Mouse (Mus musculus): ENCODE data around the gene Dclk1. TPM values are rescaled to one million over a fixed set of nuclear protein-coding genes. Genes with fewer than 3 reads are reported as not detected.

Dclk1 gene
- total RNA-seq, 2 experiments from 2014 or later: 11.9 to 13.0 TPM

DNA sequence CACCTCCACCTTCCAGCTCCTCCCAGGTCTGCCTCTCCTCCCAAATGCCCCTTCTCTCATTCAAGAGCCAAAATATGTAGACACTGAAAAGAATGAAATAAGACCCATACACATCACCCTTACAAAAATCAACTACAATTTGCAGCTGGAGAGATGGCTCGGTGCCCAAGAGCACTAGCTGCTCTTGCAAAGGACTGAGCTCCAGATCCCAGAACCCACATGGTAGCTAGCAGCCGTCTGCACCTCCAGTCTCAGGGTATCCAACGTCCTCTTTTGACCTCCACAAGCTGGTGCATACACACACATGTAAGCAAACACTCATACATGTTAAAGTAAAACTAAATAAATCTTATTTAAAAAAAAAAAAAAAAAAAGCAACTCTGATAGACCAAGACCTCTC lies 150.4 kb downstream of the Dclk1 start:
- peak; percentile 56 to 57 for DNase-seq
- intact Hi-C loops (cut with DNase I): no loop called here

GRCm38 (mm10) chr3:55393549-55393948 lies 151.4 kb downstream of the Dclk1 start:
- DNase-seq: no peak
- intact Hi-C loops (cut with DNase I): no loop called here

DNA sequence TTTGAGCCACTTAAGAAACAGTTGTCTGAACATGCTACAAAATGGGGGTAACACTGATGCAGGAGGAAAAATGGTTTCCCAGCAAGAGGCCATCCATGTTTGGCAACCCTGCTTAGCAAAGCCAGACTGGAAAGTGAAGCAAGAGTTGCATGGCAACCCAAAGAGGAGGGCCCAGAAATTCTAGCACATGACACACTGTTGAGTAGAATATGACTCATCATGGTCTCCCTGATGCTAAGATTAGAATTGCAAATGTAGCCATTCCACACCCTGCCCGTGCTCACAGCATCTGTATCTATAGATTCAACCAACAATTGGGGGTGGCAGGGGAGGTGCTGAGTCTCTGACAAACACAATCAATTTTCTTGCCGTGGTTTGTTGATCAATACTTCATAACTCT lies 154.6 kb downstream of the Dclk1 start:
- no peak for DNase-seq
- intact Hi-C loops (cut with DNase I): no loop called here

- DNase-seq: no peak
- intact Hi-C loops (cut with DNase I): no loop called here
Observed at GRCm38 (mm10) chr3:55397752-55398693, 155.9 kb downstream of the Dclk1 start.

DNA sequence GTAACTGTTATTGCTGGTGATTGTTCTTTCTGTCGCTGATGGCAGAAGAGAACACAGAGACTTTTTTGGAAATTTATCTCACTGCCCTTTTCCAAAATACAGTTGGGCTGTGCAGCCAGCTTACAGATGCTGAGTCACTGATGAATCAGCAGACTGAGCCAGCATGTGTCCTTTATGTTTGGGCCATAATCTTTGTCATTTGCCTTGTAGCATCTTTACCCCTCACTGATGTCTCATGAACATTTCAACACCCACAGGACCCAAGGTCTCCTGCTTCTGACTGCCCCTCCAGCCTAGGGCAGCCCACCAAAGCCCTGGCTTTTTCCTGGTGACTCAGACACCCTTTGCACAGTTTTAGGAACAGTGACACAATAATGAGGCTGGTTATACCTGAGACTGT lies 159.1 kb downstream of the Dclk1 start:
- intact Hi-C loops (cut with DNase I): no loop called here

DNA sequence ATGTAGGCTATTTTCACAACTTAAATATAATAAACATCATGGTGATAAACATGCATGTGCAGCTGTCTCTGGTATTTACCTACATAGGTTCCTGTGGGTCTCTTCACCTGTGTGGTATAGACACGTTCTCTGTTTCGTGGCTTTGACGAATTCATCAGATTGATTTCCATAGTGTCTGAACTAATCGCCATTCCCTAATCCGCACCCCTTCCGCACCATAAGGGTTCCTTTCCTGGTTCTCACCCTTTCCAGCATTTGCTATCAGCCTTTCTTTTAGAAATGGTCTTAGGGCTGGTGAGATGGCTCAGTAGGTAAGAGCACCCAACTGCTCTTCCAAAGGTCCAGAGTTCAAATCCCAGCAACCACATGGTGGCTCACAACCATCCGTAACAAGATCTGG lies 162.6 kb downstream of the Dclk1 start:
- DNase-seq: no peak
- intact Hi-C loops (cut with DNase I): no loop called here

More for the DNA sequence above, 159.1 kb downstream of the Dclk1 start:
- no peak for DNase-seq

DNA sequence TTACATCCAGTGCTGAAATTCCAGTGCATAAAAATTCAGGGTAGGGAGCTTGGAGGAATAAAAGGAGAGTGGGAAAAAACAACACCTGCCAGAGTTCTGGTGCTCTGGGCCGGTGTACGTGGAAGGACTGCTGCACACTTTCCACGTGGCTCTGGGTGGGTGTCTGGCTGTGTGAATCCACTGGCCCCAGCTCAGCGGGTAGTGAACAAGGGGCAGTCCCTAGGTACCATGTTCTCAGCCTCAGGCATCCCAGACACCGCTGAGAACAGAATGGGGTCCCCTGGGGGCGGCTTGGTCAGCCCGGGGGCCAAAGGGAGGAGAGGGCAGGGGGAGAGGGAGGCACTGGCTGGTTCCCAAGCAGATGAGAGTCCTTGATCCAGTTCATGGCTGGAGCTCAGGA lies 164.5 kb downstream of the Dclk1 start:
- DNase-seq: no peak
- intact Hi-C loops (cut with DNase I): no loop called here

DNA sequence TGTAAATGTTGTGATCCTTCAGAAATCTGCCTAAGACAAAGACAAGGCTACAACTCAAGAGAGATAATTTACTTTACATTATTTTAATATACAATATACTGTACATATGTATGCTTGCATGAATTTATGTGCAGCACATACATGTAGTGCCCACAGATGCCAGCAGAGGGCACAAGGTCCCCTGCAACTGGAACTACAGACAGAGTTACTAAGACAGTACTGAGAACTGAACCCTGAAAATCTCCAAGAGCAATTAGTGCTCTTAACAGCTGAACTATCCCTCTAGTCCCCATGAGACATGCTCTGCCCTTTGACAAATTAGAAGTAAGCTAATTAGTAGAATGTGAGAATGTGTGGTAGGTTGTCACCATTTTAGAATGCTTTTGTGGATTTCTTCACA lies 169.4 kb downstream of the Dclk1 start:
- no peak for DNase-seq
- intact Hi-C loops (cut with DNase I): no loop called here

DNA sequence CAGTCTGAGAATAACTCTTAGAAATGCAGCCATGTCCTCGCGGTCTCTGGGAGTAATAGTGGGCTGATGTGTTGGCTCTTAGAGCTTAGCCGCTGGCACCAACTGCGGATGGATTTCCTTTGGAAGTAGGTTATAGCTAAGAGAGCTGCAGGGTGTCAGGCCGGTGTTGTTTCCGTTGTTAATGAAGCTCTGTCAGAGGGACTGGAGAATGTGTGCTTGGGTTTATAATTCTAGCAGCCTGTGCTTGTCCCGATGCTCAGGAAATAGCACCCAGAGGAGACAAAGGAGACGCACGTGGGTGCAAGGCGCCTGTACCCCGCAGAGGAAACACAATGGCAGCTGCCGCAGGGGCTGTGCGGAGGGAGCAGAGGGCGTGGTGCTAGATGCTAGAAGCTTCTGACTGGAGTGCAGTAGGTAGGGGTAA lies 173.4 kb downstream of the Dclk1 start:
- intact Hi-C loops (cut with DNase I): no loop called here
- DNase-seq: peak in 1 of 2 experiments; percentile 13

DNA sequence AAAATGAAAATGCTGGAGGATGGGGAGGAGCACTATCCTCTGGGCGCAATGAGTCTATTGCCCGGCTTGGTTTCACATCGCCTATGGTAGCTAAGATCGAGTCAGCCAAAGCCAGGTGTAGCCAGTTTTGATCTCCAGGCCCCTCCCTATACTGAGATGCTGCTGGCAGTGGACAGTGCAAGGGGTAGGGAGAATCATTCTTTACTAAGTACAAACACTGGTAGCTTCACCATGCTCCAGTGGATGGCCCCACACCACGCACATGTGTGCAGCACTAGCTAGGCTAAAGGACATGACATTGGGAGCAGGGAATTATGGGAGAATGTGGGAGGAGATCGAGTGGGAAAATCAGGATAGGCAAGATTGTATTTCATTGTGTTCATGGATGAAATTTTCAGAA lies 176.7 kb downstream of the Dclk1 start:
- intact Hi-C loops (cut with DNase I): no loop called here
- DNase-seq: no peak

- no peak for DNase-seq
- intact Hi-C loops (cut with DNase I): no loop called here
Observed at GRCm38 (mm10) chr3:55419334-55419733, 177.2 kb downstream of the Dclk1 start.

GRCm38 (mm10) chr3:55420436-55421083 lies 178.4 kb downstream of the Dclk1 start:
- no peak for DNase-seq
- intact Hi-C loops (cut with DNase I): no loop called here

GRCm38 (mm10) chr3:55423640-55424397 lies 181.7 kb downstream of the Dclk1 start:
- DNase-seq: peak in 1 of 2 experiments; percentile 11
- intact Hi-C loops (cut with DNase I): no loop called here

DNA sequence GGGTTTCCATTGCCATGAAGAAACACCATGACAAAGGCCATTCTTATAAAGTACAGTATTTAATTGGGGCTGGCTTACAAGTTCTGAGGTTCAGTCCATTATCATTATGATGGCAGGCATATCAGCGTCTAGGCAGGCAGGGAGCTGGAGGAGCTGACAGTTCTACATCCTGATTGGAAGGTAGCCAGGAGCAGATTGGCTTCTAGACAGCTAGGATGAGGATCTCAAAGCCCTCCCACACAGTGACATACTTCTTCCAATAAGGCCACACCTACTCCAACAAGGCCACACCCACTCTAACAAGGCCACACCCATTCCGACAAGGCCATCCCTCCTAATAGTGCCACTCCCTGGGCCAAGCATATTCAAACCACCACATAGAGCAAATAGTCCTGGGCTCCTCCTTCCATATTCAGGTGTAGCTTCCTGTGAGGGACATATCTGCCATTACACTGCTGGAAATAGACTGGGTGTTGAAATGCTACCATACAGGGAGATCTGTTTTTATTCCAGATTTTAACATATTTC lies 187.9 kb downstream of the Dclk1 start:
- intact Hi-C loops (cut with DNase I): no loop called here
- DNase-seq: no peak

DNA sequence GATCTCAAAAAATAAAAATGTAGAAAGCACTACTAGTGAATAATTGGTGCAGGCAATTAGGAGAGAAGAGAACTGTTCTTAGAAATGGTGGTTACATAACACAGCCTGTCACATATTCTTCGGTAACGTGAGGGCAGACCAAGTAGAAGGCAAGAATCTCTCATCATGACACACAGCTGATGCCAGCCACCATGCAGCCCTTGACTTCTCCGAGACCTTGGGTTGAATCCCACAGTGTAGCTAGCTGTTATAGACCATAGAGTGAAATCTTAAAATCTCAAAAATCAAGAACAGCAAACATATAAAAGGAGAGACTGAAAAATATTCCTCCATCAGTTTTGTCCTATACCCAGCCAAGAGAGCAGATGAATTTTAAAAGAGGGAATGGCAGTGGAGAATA lies 189.1 kb downstream of the Dclk1 start:
- no peak for DNase-seq
- intact Hi-C loops (cut with DNase I): no loop called here

- intact Hi-C loops (cut with DNase I): no loop called here
- no peak for DNase-seq
Observed at GRCm38 (mm10) chr3:55434276-55434675, 192.1 kb downstream of the Dclk1 start.

DNA sequence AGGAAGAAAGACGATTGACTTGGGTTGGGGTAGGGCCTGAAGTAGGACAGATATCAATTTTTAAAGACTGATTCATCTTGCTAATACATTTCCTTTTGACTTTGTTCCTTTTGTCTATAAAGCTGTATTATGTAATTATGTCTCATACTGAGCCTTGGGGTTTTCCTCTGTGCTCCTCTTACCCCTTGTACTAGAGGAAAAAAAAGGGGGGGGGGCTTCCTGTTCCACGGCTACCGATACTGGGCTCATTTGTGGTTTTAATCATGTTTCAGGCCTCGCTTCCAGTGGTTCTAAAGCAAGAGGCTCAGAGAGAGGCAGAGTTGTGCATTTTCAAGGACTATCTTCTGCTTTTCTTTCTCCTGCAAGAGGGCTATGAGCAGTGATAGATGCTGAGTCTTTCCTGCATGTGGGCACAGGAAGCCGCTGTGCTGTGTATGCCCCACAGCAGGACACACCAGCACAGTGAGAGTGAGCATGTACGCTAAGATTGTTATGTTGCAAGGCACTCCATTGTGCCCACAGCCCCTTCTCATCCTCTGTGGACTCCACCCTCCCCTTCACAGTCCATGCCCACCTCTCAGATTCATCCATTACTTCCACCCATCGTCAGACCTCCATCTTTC lies 196.8 kb downstream of the Dclk1 start:
- intact Hi-C loops (cut with DNase I): no loop called here
- no peak for DNase-seq

DNA sequence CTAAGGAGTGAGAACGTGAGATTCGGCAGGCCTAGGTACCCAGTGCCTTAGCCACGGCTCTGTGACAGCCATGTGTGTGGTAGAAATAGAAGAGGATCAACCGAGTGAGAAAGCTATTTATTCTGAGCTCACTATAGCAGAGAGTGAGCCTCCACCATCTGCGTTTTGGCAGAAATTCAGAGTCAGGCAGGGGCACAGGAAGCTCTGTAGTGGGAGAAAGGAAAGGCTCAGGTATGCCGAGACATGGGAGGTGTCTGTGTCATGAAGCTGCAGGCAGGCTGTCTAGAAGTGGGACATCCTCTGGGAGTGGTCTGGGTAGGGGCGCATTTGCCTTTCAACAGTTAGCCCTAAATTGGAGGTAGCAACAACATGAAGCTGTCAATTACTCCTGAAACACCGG lies 198.2 kb downstream of the Dclk1 start:
- no peak for DNase-seq
- intact Hi-C loops (cut with DNase I): no loop called here

GRCm38 (mm10) chr3:55442012-55442645 lies 200.0 kb downstream of the Dclk1 start:
- no peak for DNase-seq
- intact Hi-C loops (cut with DNase I): no loop called here

GRCm38 (mm10) chr3:55443271-55443670 lies 201.1 kb downstream of the Dclk1 start:
- no peak for DNase-seq
- intact Hi-C loops (cut with DNase I): no loop called here
